Mouse (Mus musculus) layer of hippocampus, postnatal 36 days (tissue): ENCODE results near the gene Txndc2. TPM values are rescaled to one million over a fixed set of nuclear protein-coding genes. Genes with fewer than 3 reads are reported as not detected.
"Not testable (repeated sequence)": the region's sequence is repeated elsewhere in the genome, so short reads cannot be mapped to it uniquely, and the experiment has no call there.

Experiments used
- DNase-seq, 2 experiments: peaks; one replicate each; pipeline ENCODE4 v3.0.0; 2022
- total RNA-seq, 2 experiments: library from RNA; stranded (reverse); gene quantifications; 2 replicates each; pipeline ENCODE4 v1.2.3; 2021

Gene Txndc2
- total RNA-seq, 2 experiments from 2014 or later, result not detected

- no peak for DNase-seq
Observed at GRCm38 (mm10) chr17:65655608-65656007, 13.6 kb upstream of the Txndc2 start.

DNA sequence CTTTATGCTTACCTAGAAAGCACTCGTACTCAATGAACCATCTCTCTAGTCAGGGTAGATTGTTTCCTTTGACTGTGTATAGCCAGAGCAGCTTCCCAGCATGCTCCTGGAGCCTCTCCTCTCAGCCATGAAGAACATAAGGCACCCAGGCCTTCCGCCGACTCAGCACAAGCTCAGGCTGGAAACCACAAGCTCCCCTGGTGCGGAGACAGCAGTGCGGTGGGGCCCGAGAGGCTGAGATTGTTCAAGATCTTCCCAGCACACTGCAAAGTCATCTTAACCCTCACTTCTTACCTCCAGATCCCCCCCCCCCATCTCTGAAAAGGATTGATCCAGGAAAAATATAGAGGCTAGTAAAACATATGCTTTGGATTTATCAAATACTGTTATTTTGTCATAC is 8.6 kb upstream of the Txndc2 start:
- DNase-seq, result no peak

DNA sequence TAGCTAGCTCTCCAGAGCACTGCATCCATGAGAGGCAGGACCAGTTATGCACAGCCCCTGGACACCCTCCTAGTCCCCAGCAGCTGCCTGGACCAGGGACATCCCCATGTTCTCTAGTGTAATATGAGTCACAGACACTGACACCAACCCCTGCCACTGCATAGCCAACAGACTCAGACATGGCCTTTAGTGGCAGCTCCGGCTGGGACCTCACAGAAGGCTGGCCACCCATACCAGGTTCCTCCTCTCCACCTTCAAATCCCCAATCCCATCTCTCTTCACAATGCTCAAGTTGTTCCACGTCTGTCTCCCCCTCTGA is 7.2 kb upstream of the Txndc2 start:
- DNase-seq, result no peak

DNA sequence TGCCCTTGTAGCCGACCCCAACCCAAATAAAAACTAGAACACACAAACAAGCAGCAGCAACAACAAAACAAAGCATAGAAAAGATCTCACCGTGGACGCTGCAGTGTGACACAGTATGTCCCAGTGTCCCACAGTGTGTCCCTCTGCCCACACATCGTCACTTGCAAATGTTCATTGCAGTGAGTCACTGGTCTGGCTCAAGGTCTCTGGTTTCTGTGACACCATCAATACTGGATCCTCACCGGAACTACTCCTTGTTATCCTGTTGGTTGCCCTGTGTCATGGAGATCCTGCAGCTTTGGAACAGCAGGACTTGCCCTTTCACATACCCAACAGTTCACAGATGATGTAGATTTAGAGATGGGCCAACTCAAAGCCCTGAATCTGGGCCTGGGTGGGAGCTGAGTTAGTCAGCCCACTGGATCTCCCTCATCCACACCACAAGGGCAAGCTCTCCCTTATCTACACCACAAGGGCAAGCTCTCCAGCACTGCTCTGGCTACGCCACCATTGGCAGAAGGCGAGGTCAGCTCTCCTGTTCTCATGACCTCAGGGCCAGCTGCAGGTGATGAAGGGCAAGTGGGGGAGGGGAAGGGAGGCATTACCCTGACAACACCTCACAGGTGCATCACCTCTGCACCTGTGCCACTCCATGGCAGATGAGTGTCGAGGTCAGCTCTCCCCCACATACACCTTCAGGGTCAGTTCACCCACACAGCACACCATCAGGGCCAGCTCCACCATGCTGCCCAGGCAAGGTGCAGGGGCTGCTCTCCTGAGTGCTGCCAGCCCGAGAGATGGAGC is 6.6 kb upstream of the Txndc2 start:
- no peak for DNase-seq

- DNase-seq, result no peak
Observed at GRCm38 (mm10) chr17:65647961-65648360, 6.0 kb upstream of the Txndc2 start.

DNA sequence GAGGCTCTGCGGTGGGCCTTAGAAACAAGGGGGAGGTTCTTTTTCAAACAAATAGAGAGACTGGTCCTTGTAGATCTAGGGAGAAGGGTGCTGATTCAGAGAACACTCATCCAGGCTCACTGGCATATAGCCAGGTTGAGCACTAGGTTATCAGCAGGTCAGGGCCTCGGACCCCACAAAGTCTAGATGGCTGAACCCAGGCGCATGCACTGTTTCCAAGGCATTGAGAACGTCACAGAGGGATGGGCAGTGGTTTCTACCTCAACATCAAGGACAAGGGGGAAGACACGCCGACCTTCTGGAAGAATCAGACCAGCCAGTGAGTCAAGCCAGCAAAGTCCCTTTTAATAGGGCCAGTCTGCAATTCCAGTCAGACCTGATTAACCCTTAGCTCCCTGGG is 5.3 kb upstream of the Txndc2 start:
- DNase-seq, result no peak

GRCm38 (mm10) chr17:65643579-65643978 is 1.6 kb upstream of the Txndc2 start:
- DNase-seq, result no peak

GRCm38 (mm10) chr17:65643051-65643521 is 1.1 kb upstream of the Txndc2 start:
- DNase-seq, result peak; percentile 27 to 41

DNA sequence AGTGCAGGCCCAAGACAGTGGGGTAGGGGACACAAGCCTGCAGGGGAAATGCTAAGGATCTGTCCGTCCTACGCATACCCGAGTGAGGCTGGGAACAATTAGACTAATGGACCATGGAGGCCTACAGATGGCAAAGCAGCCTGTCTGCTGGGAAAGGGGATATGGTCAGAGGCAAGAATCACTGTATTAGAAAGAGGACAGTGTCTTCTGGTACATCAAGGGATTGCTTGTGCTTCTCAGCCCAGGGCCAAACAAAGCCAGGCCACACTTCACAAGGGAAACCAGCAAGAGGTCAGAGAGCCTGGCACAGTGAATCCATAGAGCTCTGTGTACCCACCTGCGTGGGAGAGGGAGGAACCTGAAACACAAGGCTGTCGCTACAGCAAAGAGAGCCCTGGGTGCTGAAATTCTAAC is 617 bp upstream of the Txndc2 start:
- no peak for DNase-seq

GRCm38 (mm10) chr17:65639144-65639543 is 2.8 kb downstream of the Txndc2 start:
- DNase-seq, result no peak

GRCm38 (mm10) chr17:65635715-65636360 is 6.1 kb downstream of the Txndc2 start:
- no peak for DNase-seq

DNA sequence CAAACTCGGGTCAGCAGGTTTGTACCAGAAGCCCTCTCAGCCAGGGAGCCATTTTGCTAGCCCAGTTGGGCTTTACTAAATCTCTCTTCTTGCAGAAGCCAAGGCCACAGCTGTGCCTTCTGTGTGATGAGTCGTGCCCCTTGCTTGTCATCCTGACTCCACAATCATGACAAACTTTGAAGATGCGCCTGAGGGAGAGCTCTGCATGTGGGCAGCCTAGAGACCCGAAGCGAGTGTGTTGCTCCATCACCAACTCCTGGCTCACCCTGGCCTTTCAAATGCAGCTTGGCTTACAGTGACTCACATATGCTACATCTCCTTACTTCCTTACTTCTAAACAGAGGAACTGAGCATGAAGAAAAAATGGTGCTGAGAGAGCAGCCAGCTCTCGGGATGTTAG is 12.0 kb downstream of the Txndc2 start:
- no peak for DNase-seq

GRCm38 (mm10) chr17:65628823-65629532 is 13.0 kb downstream of the Txndc2 start:
- not testable (repeated sequence) for DNase-seq

DNA sequence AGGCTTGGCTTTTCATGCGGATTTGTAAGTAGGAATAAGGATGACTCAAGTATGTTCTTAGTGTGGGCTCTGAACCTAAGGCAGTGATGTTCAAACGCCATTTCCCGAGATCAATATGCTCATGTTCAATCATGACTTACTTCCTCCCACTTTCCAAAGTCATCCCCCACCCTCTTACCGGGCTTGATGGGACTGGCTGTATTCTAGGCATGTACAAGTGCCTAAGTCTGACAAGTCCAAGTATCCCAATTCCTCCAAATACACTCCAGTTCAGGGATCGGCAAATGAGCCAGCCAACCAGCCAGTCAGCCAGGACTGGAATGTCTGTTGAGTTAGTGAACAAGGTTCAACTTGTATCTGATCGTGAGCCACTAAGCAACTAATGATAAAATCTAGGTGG is 15.7 kb downstream of the Txndc2 start:
- DNase-seq, result no peak

GRCm38 (mm10) chr17:65625563-65625962 is 16.4 kb downstream of the Txndc2 start:
- DNase-seq, result no peak

- DNase-seq, result no peak
Observed at GRCm38 (mm10) chr17:65623130-65623529, 18.8 kb downstream of the Txndc2 start.

DNA sequence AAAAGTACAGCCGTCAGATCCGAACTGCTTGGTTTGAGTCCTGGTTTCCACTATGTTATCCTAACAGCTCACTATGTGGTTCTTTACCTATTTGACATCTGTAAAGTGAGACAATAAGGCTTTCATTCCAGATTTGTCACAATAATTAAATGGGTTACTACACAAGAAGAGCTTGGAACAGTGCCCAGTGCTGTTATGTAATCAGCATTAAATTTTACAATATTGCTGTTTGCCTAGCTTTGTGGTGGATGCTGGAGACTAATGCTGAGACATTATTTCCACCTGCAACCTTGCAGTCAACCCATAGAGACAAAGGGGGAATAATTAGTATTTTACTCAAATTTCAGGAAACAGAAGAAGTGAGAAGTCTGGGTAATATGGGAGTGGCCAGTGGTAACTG is 23.5 kb downstream of the Txndc2 start:
- DNase-seq, result no peak

DNA sequence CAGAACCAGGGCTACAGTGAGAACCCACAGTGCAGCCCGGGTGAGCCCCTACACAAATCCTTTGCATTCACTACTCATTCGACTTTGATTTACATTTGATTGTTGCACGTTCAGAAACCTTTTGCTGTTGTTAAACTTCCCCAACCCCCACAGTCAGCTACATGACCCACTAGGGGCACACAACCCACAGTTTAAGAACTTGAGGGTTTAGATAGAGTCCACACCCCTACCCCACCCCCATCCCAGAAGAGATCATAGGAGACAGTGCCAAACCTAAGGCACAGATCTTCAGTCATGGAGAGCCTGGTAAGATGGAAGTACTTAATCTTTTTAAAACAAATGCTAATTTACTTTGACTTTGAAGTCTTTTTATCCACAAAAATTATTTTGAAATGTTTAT is 26.3 kb downstream of the Txndc2 start:
- no peak for DNase-seq

- DNase-seq, result no peak
Observed at GRCm38 (mm10) chr17:65614431-65614830, 27.5 kb downstream of the Txndc2 start.

GRCm38 (mm10) chr17:65613463-65614412 is 28.2 kb downstream of the Txndc2 start, which contains the start of gene Vapa:
Vapa (minus strand) TSS chr17:65613555.
- DNase-seq, result peak; percentile 98

- no peak for DNase-seq
Observed at GRCm38 (mm10) chr17:65613142-65613462, 28.9 kb downstream of the Txndc2 start.

- DNase-seq, result peak; percentile 21 to 34
Observed at GRCm38 (mm10) chr17:65612391-65613141, 29.4 kb downstream of the Txndc2 start.
